Mouse (Mus musculus): ENCODE results near the gene Wdr63. TPM values are rescaled to one million over a fixed set of nuclear protein-coding genes. Genes with fewer than 3 reads are reported as not detected.

The Wdr63 gene
- polyA plus RNA-seq, 1 experiment: not detected

GRCm38 (mm10) chr3:146044977-146045376, 63.0 kb downstream of the Wdr63 start:
- no peak overlapping the region for H3K4me3 ChIP-seq (ENCODE audit: insufficient read depth, low read length)
- no peak overlapping the region for H3K27ac ChIP-seq (ENCODE audit: insufficient read depth, low read depth, low read length)
- TF ChIP-seq POLR2A (IDR thresholded peaks at IDR 0.05; ENCODE audit: borderline replicate concordance, low read depth, low read length) (no peak), CTCF (IDR thresholded peaks at IDR 0.05; ENCODE audit: low read depth, low read length) (no peak)
- H3K4me1 ChIP-seq (ENCODE audit: control insufficient read depth, insufficient read depth, low read length): no peaks in the 10 kb centered on the region

DNA sequence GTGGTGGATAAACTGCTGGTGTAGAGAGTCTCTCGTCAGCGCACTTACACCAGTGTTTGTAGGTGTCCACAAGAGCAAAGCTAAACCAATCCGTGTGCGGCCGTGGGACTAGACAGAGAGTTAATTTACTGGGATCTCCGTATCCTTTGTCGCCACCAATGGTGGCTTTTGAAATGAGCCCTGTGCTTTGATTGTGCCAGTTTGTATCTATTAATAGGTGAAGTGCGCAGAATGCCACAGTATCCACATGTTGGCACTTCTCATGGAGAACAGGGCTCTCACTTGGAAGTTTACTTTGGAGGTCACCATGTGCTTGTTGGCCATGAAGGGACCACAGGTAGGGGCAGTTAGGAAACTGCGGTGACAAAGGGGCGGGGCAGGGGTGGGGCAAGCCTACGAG, 66.5 kb downstream of the Wdr63 start:
- H3K4me1 ChIP-seq (ENCODE audit: control insufficient read depth, insufficient read depth, low read length): no peaks in the 10 kb centered on the region
- no peak overlapping the region for H3K27ac ChIP-seq (ENCODE audit: insufficient read depth, low read depth, low read length)
- TF ChIP-seq CTCF (IDR thresholded peaks at IDR 0.05; ENCODE audit: low read depth, low read length): no peak
- no peak for TF ChIP-seq POLR2A (IDR thresholded peaks at IDR 0.05; ENCODE audit: borderline replicate concordance, low read depth, low read length)
- no peak overlapping the region for H3K4me3 ChIP-seq (ENCODE audit: insufficient read depth, low read length)

- H3K4me3 ChIP-seq (ENCODE audit: insufficient read depth, low read length): no peak overlapping the region
- H3K4me1 ChIP-seq (ENCODE audit: control insufficient read depth, insufficient read depth, low read length): no peaks in the 10 kb centered on the region
- TF ChIP-seq CTCF (IDR thresholded peaks at IDR 0.05; ENCODE audit: low read depth, low read length): no peak
- no peak for TF ChIP-seq POLR2A (IDR thresholded peaks at IDR 0.05; ENCODE audit: borderline replicate concordance, low read depth, low read length)
- no peak overlapping the region for H3K27ac ChIP-seq (ENCODE audit: insufficient read depth, low read depth, low read length)
Observed at GRCm38 (mm10) chr3:146039132-146039903, 68.6 kb downstream of the Wdr63 start.

DNA sequence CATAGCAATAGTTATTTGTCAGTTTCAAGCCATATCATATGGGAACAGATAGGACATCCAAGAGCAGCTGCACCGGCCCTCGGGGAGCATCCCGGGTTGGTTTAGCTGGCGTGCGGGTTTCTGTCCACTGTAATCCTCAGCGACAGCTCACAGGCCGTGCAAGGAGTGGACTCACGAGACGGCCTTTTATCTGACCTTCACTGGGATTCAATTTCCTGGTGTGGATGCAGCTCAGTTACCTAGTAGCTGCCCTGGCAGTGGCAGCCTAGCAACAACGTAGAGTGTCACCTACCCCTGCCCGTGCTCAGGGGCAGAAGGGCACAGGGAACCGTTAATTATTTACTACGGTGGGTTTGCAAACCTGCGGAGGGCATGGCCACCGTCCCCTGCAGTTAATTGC, 70.0 kb downstream of the Wdr63 start:
- TF ChIP-seq CTCF (IDR thresholded peaks at IDR 0.05; ENCODE audit: low read depth, low read length): no peak
- no peak for TF ChIP-seq POLR2A (IDR thresholded peaks at IDR 0.05; ENCODE audit: borderline replicate concordance, low read depth, low read length)
- H3K4me1 ChIP-seq (ENCODE audit: control insufficient read depth, insufficient read depth, low read length): no peaks in the 10 kb centered on the region
- H3K4me3 ChIP-seq (ENCODE audit: insufficient read depth, low read length): no peak overlapping the region
- no peak overlapping the region for H3K27ac ChIP-seq (ENCODE audit: insufficient read depth, low read depth, low read length)

- H3K4me1 ChIP-seq (ENCODE audit: control insufficient read depth, insufficient read depth, low read length): peaks cover 7% of the 10 kb centered on the region
- no peak overlapping the region for H3K27ac ChIP-seq (ENCODE audit: insufficient read depth, low read depth, low read length)
- TF ChIP-seq POLR2A (IDR thresholded peaks at IDR 0.05; ENCODE audit: borderline replicate concordance, low read depth, low read length) (no peak), CTCF (IDR thresholded peaks at IDR 0.05; ENCODE audit: low read depth, low read length) (no peak)
- no peak overlapping the region for H3K4me3 ChIP-seq (ENCODE audit: insufficient read depth, low read length)
Observed at GRCm38 (mm10) chr3:146032976-146033375, 75.0 kb downstream of the Wdr63 start.

- TF ChIP-seq CTCF (IDR thresholded peaks at IDR 0.05; ENCODE audit: low read depth, low read length) (no peak), POLR2A (IDR thresholded peaks at IDR 0.05; ENCODE audit: borderline replicate concordance, low read depth, low read length) (no peak)
- Histone ChIP-seq H3K4me3 (ENCODE audit: insufficient read depth, low read length) (no peak overlapping the region), H3K27ac (ENCODE audit: insufficient read depth, low read depth, low read length) (no peak overlapping the region), H3K4me1 (ENCODE audit: control insufficient read depth, insufficient read depth, low read length) (peaks cover 7% of the 10 kb centered on the region)
Observed at GRCm38 (mm10) chr3:146030255-146030836, 77.6 kb downstream of the Wdr63 start.

DNA sequence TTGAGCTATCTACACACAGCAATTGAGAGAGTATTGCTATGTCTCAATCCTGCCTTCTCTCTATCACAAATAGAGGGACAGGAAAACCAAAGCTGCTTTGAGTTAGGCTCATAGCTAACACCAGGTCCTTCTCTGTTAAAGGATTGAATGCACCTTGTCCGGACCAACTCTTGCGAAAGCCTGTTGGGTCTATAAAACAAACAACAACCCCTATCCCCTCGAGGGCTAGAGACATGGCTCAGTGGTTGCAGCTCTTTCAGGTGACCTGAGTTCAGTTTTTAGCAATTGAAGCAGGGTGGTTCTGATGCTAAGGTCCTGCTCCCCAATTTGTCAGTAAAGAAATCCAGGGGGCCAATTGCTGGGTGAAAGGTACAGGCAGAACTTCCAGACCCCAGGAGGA, 78.7 kb downstream of the Wdr63 start:
- no peak for TF ChIP-seq POLR2A (IDR thresholded peaks at IDR 0.05; ENCODE audit: borderline replicate concordance, low read depth, low read length)
- TF ChIP-seq CTCF (IDR thresholded peaks at IDR 0.05; ENCODE audit: low read depth, low read length): no peak
- Histone ChIP-seq H3K27ac (ENCODE audit: insufficient read depth, low read depth, low read length) (no peak overlapping the region), H3K4me3 (ENCODE audit: insufficient read depth, low read length) (no peak overlapping the region), H3K4me1 (ENCODE audit: control insufficient read depth, insufficient read depth, low read length) (peaks cover 7% of the 10 kb centered on the region)

GRCm38 (mm10) chr3:146028406-146028805, 79.5 kb downstream of the Wdr63 start:
- Histone ChIP-seq H3K4me3 (ENCODE audit: insufficient read depth, low read length) (no peak overlapping the region), H3K4me1 (ENCODE audit: control insufficient read depth, insufficient read depth, low read length) (peaks cover 7% of the 10 kb centered on the region), H3K27ac (ENCODE audit: insufficient read depth, low read depth, low read length) (no peak overlapping the region)
- TF ChIP-seq POLR2A (IDR thresholded peaks at IDR 0.05; ENCODE audit: borderline replicate concordance, low read depth, low read length) (no peak), CTCF (IDR thresholded peaks at IDR 0.05; ENCODE audit: low read depth, low read length) (no peak)

- H3K4me3 ChIP-seq (ENCODE audit: insufficient read depth, low read length): no peak overlapping the region
- no peak overlapping the region for H3K27ac ChIP-seq (ENCODE audit: insufficient read depth, low read depth, low read length)
- H3K4me1 ChIP-seq (ENCODE audit: control insufficient read depth, insufficient read depth, low read length): peaks cover 7% of the 10 kb centered on the region
- TF ChIP-seq CTCF (IDR thresholded peaks at IDR 0.05; ENCODE audit: low read depth, low read length): no peak
Observed at GRCm38 (mm10) chr3:146027116-146027515, 80.8 kb downstream of the Wdr63 start.

DNA sequence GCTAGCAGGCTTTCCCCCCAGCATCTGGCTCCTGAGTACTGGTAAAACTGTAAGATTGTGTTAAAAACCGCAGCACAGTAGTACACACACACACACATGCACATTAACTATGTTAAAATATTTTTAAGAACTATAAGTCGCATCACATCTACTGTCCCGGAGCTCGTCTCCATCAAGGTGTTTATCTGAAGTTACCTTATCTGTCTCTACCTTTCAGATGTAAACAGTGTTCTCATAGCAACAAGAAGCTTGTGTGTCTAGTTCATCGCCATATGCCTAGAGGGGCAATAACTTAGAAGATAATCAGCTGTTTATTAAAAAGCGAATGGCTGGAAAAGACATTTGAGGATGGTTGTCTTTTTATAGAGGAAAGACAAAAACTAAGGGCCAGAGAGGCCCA, 82.4 kb downstream of the Wdr63 start:
- Histone ChIP-seq H3K27ac (ENCODE audit: insufficient read depth, low read depth, low read length) (no peak overlapping the region), H3K4me1 (ENCODE audit: control insufficient read depth, insufficient read depth, low read length) (peaks cover 2% of the 10 kb centered on the region), H3K4me3 (ENCODE audit: insufficient read depth, low read length) (no peak overlapping the region)
- TF ChIP-seq CTCF (IDR thresholded peaks at IDR 0.05; ENCODE audit: low read depth, low read length): no peak
